Mouse (Mus musculus): ENCODE data around the gene Pex12. TPM values are rescaled to one million over a fixed set of nuclear protein-coding genes. Genes with fewer than 3 reads are reported as not detected.

Pex12 gene
- polyA plus RNA-seq, 1 experiment: 5.5 TPM

- Histone ChIP-seq H3K4me3 (ENCODE audit: extremely low read depth, insufficient read depth, insufficient read length) (no peak overlapping the region), H3K27ac (ENCODE audit: insufficient read depth, low read length) (no peak overlapping the region), H3K27me3 (ENCODE audit: control insufficient read depth, insufficient read depth, low read length) (no peaks in the 10 kb centered on the region), H3K36me3 (ENCODE audit: control insufficient read depth, insufficient read depth, low read length) (peaks cover 14% of the 10 kb centered on the region), H3K4me1 (ENCODE audit: control insufficient read depth, insufficient read depth, insufficient read length) (no peaks in the 10 kb centered on the region)
- 85% methylated on average over 5 of the region's 5 CpGs for WGBS
- DNase-seq (ENCODE audit: low read depth in 1 of 2, low spot score in 2 of 2): no peak
- TF ChIP-seq CTCF (IDR thresholded peaks at IDR 0.05; ENCODE audit: extremely low read depth, insufficient read depth, insufficient read length, insufficient replicate concordance): no peak
- TF ChIP-seq POLR2A (IDR thresholded peaks at IDR 0.05; ENCODE audit: low read depth, low read length): no peak
Measured at GRCm38 (mm10) chr11:83312471-83312870, 10.1 kb upstream of the Pex12 start.

- no peak for TF ChIP-seq CTCF (IDR thresholded peaks at IDR 0.05; ENCODE audit: extremely low read depth, insufficient read depth, insufficient read length, insufficient replicate concordance)
- no peak for TF ChIP-seq POLR2A (IDR thresholded peaks at IDR 0.05; ENCODE audit: low read depth, low read length)
- no peak overlapping the region for H3K4me3 ChIP-seq (ENCODE audit: extremely low read depth, insufficient read depth, insufficient read length)
- no peak for DNase-seq (ENCODE audit: low read depth in 1 of 2, low spot score in 2 of 2)
- H3K27ac ChIP-seq (ENCODE audit: insufficient read depth, low read length): no peak overlapping the region
- peaks cover 7% of the 10 kb centered on the region for H3K36me3 ChIP-seq (ENCODE audit: control insufficient read depth, insufficient read depth, low read length)
- no peaks in the 10 kb centered on the region for H3K27me3 ChIP-seq (ENCODE audit: control insufficient read depth, insufficient read depth, low read length)
- H3K4me1 ChIP-seq (ENCODE audit: control insufficient read depth, insufficient read depth, insufficient read length): no peaks in the 10 kb centered on the region
- 83% methylated on average over 4 of the region's 4 CpGs for WGBS
Measured at GRCm38 (mm10) chr11:83306700-83307253, 4.4 kb upstream of the Pex12 start.

- Histone ChIP-seq H3K27ac (ENCODE audit: insufficient read depth, low read length) (no peak overlapping the region), H3K4me3 (ENCODE audit: extremely low read depth, insufficient read depth, insufficient read length) (no peak overlapping the region), H3K36me3 (ENCODE audit: control insufficient read depth, insufficient read depth, low read length) (peaks cover 5% of the 10 kb centered on the region), H3K27me3 (ENCODE audit: control insufficient read depth, insufficient read depth, low read length) (no peaks in the 10 kb centered on the region), H3K4me1 (ENCODE audit: control insufficient read depth, insufficient read depth, insufficient read length) (no peaks in the 10 kb centered on the region)
- WGBS: 90% methylated on average over 2 of the region's 2 CpGs
- DNase-seq (ENCODE audit: low read depth in 1 of 2, low spot score in 2 of 2): no peak
- TF ChIP-seq CTCF (IDR thresholded peaks at IDR 0.05; ENCODE audit: extremely low read depth, insufficient read depth, insufficient read length, insufficient replicate concordance) (no peak), POLR2A (IDR thresholded peaks at IDR 0.05; ENCODE audit: low read depth, low read length) (no peak)
Measured at GRCm38 (mm10) chr11:83304485-83304884, 2.1 kb upstream of the Pex12 start.

GRCm38 (mm10) chr11:83303751-83304150 is 1.4 kb upstream of the Pex12 start:
- Histone ChIP-seq H3K4me3 (ENCODE audit: extremely low read depth, insufficient read depth, insufficient read length) (no peak overlapping the region), H3K4me1 (ENCODE audit: control insufficient read depth, insufficient read depth, insufficient read length) (no peaks in the 10 kb centered on the region), H3K36me3 (ENCODE audit: control insufficient read depth, insufficient read depth, low read length) (peaks cover 5% of the 10 kb centered on the region), H3K27ac (ENCODE audit: insufficient read depth, low read length) (no peak overlapping the region), H3K27me3 (ENCODE audit: control insufficient read depth, insufficient read depth, low read length) (no peaks in the 10 kb centered on the region)
- DNase-seq (ENCODE audit: low read depth in 1 of 2, low spot score in 2 of 2): no peak
- TF ChIP-seq CTCF (IDR thresholded peaks at IDR 0.05; ENCODE audit: extremely low read depth, insufficient read depth, insufficient read length, insufficient replicate concordance) (no peak), POLR2A (IDR thresholded peaks at IDR 0.05; ENCODE audit: low read depth, low read length) (no peak)
- 73% methylated on average over 5 of the region's 5 CpGs for WGBS

GRCm38 (mm10) chr11:83302124-83302523 is 262 bp downstream of the Pex12 start:
- Histone ChIP-seq H3K27me3 (ENCODE audit: control insufficient read depth, insufficient read depth, low read length) (no peaks in the 10 kb centered on the region), H3K4me1 (ENCODE audit: control insufficient read depth, insufficient read depth, insufficient read length) (peaks cover 3% of the 10 kb centered on the region; the same call in 1 of the 2 replicates), H3K4me3 (ENCODE audit: extremely low read depth, insufficient read depth, insufficient read length) (peak overlapping the region; percentile 73), H3K36me3 (ENCODE audit: control insufficient read depth, insufficient read depth, low read length) (peaks cover 2% of the 10 kb centered on the region; the same call in 1 of the 2 replicates), H3K27ac (ENCODE audit: insufficient read depth, low read length) (peak overlapping the region; percentile 83)
- peak in 1 of 2 experiments; percentile 31 for DNase-seq (ENCODE audit: low read depth in 1 of 2, low spot score in 2 of 2)
- WGBS: 7% methylated on average over 10 of the region's 10 CpGs
- TF ChIP-seq CTCF (IDR thresholded peaks at IDR 0.05; ENCODE audit: extremely low read depth, insufficient read depth, insufficient read length, insufficient replicate concordance): no peak
- no peak for TF ChIP-seq POLR2A (IDR thresholded peaks at IDR 0.05; ENCODE audit: low read depth, low read length)

GRCm38 (mm10) chr11:83301431-83301831 is 955 bp downstream of the Pex12 start:
- 62% methylated on average over 2 of the region's 2 CpGs for WGBS

GRCm38 (mm10) chr11:83299724-83300123 is 2.7 kb downstream of the Pex12 start:
- no peak for DNase-seq (ENCODE audit: low read depth in 1 of 2, low spot score in 2 of 2)
- H3K27ac ChIP-seq (ENCODE audit: insufficient read depth, low read length): no peak overlapping the region
- no peak overlapping the region for H3K4me3 ChIP-seq (ENCODE audit: extremely low read depth, insufficient read depth, insufficient read length)
- WGBS: 93% methylated on average over 9 of the region's 9 CpGs
- peaks cover 3% of the 10 kb centered on the region; the same call in 1 of the 2 replicates for H3K4me1 ChIP-seq (ENCODE audit: control insufficient read depth, insufficient read depth, insufficient read length)
- TF ChIP-seq POLR2A (IDR thresholded peaks at IDR 0.05; ENCODE audit: low read depth, low read length): no peak
- H3K36me3 ChIP-seq (ENCODE audit: control insufficient read depth, insufficient read depth, low read length): peaks cover 2% of the 10 kb centered on the region; the same call in 1 of the 2 replicates
- H3K27me3 ChIP-seq (ENCODE audit: control insufficient read depth, insufficient read depth, low read length): no peaks in the 10 kb centered on the region

More at GRCm38 (mm10) chr11:83301431-83301831, 955 bp downstream of the Pex12 start:
- TF ChIP-seq CTCF (IDR thresholded peaks at IDR 0.05; ENCODE audit: extremely low read depth, insufficient read depth, insufficient read length, insufficient replicate concordance) (no peak), POLR2A (IDR thresholded peaks at IDR 0.05; ENCODE audit: low read depth, low read length) (no peak)
- H3K27ac ChIP-seq (ENCODE audit: insufficient read depth, low read length): no peak overlapping the region
- peaks cover 2% of the 10 kb centered on the region; the same call in 1 of the 2 replicates for H3K36me3 ChIP-seq (ENCODE audit: control insufficient read depth, insufficient read depth, low read length)
- peaks cover 3% of the 10 kb centered on the region; the same call in 1 of the 2 replicates for H3K4me1 ChIP-seq (ENCODE audit: control insufficient read depth, insufficient read depth, insufficient read length)
- H3K4me3 ChIP-seq (ENCODE audit: extremely low read depth, insufficient read depth, insufficient read length): no peak overlapping the region
- DNase-seq (ENCODE audit: low read depth in 1 of 2, low spot score in 2 of 2): no peak
- H3K27me3 ChIP-seq (ENCODE audit: control insufficient read depth, insufficient read depth, low read length): no peaks in the 10 kb centered on the region

Data from spleen, adult 2 months (tissue).